Mouse (Mus musculus): ENCODE data around the gene Pigh.

The Pigh gene

DNA sequence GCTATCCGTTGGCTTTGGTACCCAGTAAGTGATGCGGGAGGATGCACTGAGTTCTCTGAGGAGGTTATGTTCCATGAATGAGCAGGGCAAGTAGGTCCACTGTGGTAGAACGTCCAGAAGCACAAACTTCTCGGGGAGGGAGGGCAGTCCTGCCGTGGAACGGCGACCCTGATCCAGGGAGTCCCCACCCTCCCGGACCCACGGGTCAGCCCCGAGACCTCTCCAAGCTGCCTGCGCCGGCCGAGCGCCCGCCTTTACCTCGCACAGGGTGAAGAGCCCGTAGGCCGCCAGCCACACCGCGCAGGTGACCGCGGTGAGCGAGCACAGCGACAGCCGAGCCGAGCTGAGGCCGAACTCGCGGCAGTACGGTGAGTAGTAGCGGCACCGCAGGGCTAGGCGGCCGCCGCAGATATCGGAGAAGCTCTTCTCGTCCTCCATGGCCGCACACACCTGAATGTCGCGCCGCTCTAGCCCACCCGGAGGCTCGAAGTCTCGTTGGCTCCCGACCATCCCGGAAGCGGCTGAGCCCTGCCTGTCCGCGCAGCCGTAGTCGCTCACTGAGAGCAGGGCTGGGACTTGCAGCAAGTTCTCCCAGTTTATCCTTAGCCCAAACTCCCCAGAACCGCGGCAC, at the start of gene Pigh:
Pigh (minus strand) TSS at position 470 of the 631 bp plus-strand sequence.
- peak; percentile 91 for DNase-seq

DNA sequence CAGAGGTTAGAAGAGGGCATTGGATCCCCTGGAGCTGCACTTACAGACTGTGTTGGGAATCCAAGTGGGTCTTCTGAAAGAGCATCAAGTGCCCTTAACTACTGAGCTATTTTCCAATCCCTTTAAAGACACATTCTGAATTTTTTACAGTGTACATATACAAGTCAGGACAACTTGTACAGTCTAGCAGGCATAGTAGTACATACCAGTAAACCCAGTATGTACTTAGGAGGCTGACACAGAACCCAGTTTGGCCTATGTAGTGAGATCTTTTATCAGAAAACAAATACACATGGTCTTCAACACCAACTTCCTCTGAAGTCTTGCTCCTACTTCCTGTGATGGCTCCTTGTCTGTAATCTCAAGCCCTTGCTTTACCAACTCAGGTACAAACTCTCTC, 49.5 kb upstream of the Pigh start:
- peak; percentile 23 for DNase-seq

DNA sequence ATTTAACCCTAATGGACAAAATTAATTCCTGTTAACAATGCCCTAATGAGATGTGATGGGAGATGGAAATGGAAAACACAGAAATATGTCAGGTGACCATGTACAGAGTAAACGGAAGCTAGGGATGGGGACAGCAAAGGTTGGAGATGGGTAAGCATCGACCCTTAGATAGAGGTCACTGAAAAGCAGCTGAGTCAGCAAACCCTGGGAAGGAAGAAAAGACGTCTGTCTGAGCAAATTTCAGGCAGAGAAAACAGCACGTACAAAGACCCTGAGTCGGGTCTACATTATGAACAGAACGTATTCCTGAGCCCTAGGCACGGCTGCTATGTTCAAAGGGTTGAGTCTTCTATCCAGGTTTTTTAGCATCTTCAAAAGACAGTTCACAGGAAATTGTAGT, 47.5 kb upstream of the Pigh start:
- no peak for DNase-seq

DNA sequence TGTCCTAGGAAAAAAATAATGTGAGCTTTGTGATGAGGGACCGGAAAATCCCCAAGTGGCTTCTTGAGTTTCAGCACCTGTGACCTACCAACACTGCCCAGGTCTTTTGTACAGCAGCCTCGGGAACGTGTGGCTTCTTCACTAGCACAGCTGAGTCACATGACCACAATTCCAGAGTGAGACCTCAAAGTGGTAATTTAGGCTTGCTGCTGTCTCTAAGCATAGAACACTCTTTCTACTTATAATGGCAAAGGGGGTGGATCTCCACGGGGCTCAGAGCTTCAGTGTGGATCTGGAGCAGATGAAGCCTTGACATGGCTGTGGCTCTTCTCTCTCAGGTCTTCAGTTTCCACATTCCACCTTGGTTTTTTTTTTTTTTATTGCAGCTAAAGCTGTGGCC, 45.7 kb upstream of the Pigh start:
- no peak for DNase-seq

DNA sequence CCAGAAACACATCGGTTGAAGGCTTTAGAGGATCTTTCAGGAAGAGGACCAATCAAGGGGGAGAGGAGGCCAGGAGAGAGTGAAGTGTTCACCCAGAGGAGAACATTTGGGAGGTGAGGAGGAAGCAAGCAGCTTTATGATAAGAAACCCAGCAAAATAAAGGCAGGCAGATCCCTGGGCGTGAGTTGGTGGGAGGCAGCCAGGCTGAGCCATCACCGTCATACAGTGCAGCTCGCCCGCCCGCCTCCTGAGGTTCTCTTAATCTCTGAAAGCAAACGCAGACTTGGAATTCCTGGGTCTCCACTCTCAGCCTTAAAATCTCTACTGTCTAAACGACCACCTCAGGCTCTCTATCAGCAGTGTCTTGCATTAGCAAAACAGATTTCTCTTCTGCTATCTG, 45.2 kb upstream of the Pigh start:
- DNase-seq: no peak

DNA sequence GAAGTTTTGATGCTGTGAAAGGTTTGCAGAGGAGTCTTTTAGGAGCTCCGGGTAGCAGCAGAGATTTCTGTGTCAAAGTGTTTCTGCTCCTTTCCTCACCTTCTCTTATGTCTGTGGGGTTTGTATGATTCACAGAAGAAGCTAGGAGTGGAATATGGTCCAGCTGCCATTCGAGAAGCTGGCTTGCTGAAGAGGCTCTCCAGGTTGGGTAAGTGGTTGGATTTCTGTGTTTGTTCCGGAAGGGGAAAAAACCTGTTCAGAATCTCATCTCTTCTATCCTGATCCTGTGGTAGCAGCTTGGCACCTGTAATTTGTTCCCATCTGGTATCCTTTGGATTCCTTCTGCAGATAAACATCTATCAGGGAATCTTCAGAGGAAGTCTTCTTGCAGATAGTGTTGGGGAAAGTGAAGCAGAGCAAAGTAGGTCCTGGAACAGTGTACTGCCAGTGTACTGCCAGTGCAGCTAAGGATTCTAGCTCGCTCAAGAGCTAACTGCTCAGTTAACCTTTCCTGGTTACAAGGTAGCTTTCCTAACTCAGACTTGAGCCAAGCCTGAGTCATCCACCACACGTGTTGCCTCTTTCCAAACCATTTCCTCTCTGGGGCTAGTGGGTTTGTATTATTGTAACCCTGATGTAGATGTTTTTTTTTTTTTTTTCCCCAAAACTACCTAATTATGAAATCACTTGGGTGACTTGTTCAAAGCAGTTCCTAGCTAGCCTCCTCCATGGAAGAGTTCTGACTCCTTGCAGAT, 42.4 kb upstream of the Pigh start:
- peak; percentile 52 for DNase-seq

DNA sequence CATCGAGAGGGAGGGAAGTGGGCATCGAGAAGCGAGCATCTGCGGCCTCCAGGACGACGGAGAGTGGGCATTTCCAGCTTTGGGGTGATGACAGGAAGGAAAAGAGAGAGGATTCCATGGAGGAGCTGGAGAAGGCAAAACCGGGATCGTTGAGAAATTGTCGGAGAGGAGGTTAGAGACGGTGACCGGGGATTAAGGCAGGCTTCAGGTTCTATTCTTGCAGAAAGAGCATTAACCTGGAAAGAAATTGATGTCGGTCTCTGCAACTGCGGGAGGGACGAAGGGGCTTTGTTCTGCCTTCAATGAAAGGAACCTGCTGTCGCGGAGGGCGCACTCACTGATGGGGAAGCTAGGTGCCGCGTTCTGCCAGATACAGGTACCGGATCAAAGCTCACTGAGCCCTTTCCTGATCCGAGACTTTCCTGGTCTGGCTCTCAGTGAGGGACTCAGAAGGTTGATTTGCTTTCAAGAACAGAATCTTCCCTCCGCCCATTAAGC, 41.8 kb upstream of the Pigh start:
- DNase-seq: no peak

DNA sequence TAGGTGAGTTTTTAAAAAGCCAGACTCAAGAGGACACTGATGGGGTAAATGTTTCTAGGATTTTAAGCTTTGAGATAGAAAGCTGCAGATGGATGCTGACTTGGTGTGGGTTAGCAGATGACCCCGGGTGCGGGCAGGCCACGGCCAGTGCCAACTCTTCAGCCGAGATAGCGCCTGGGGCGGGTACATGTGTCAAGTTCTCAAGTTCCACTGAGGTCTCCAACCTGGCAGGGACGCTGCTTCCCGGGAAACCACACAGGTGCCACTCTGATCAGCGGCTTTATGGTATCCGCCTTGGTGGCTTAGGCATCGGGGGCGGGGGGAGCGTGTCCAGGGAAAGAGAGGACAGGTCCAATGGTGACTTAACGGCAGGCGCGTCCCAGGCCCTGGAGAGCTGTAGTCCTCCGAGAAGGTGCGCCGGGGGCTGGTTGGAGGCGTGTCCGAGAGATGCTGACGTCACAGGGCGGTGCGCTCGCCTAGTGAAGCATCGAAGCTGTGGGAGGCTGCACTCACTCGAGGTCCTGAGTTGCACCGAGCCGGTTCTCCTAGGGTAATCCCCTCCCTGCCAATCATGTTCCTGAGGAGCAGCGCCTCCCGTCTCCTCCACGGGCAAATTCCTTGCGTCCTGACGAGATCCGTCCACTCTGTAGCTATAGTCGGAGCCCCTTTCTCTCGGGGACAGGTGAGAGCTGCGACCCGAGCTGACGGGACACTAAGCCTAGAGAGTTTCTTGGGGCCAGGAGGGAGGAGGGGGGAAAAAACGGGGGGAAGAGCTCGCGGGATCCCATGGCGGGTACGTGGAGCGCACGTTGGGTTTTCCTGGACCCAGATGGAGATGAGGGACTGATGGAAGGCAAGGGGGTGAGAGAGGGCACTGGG, 41.1 kb upstream of the Pigh start, which contains the start of gene Arg2:
Arg2 (plus strand) TSS at position 479 of the 879 bp plus-strand sequence.
- DNase-seq: peak; percentile 92

DNA sequence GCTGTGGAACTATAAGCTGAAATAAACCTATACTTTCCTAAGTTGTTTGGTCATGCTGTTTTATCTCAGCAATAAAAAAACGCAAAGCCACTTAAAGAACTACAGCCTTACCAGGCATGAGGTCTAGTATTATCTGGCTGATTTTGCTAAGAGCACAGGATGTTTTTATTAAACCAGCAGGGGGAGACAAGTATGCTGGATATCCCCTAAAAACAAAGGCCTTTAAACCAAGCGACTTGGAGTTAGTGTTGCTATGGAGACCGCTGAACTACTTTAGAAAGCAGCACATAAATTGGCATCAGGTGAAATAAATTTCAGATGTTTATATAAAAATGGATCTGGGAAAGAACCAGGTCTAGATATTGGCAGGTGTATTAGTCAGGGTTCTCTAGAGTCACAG, 33.4 kb upstream of the Pigh start:
- peak; percentile 32 for DNase-seq

DNA sequence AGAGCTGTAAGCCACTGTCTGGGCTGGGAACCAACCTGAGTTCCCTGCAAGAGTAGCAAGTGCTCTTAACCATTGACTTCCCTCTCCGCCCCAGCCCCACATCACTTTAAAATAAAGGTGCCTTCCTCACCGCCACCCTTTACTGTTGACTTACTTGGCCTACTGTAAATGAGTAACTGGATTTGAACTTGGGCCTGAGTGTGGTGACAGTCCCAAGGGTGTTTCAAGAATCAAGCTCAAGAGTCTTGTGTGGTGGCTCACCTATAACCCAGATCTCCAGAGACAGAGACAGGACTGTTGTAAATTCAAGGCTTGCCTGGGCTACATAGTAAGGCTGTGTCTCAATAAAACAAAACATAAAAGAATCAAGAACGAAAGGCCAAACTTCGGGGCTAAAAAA, 29.5 kb upstream of the Pigh start:
- no peak for DNase-seq

DNA sequence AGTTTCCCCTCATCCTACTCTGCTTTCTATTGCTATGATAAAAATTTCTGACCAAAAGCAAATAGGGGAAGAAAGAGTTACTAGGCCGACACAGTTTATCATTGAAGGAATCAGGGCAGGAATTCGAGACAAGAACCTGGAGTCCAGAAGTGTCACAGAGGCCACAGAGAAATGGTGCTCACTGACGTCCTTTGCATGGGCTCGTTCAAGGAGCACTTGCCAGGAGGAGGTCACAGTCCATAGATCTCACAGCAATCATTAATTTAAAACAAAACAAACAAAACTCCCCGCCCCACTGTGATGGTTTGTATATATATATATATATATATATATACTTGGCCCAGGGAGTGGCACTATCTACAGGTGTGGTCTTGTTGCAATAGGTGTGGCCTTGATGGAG, 15.9 kb upstream of the Pigh start:
- no peak for DNase-seq

DNA sequence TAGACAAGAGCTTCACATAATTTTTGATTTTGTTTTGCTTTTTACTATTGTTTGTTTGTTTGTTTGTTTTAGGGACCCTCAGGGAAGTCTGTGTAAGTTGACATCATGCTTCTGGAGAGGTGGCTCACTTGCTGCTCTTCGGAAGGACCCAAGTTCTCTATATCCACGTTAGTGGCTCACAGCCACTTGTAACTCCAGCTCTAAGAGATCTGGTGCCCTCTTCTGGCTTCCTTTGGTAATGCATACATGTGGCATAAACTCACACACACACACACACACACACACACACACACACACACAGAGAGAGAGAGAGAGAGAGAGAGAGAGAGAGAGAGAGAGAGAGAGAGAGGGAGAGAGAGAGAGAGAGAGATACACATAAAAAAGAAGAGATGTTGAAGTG, 15.1 kb upstream of the Pigh start:
- peak; percentile 37 for DNase-seq

DNA sequence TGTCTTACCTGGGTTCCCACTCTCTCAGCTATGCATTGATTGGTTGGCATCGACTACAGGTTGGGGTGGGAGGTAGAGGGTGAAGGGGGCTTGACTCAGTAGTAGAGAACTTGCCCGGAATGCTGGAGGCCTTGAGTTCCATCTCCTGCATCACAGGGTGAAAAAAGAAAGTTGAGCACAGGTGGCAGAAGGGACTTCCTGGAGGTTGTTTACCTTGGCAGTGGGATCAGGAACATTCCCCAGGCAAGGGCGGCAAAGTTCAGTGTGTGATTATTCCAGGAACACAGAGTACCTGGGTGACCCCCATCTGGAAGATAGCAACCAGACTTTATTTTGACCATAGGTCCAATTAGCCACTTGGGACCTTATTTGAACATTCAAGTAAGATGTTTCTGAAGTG, 14.3 kb upstream of the Pigh start:
- DNase-seq: peak; percentile 83

DNA sequence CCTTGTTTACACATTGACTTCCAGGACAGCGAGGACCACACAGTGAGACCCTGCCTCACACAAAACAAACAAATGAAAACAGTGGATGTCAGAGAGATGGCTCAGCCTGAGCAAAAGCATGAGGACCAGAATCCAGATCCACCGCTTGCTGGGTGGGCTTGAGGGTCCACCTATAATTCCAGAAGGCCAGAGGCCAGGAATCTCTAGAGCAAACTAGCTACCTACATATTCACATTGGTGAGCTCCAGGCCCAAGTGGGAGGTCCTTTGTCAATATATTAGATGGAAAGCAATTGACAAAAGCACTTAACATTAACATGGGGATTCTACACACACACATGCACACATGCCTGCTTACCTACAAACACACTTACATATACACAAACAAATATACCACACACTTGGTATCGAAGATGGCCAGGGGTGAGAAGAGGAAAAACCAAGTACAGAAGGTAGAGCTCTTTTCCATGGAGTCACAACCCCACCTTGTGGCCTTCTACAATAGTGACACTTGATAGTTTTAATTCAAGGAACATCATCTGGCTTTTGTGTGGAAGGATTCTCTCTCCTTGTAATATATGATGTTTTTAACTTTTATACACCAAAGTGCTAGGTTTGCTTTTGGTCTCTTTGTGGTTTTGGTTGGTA, 7.8 kb upstream of the Pigh start:
- peak; percentile 53 for DNase-seq

DNA sequence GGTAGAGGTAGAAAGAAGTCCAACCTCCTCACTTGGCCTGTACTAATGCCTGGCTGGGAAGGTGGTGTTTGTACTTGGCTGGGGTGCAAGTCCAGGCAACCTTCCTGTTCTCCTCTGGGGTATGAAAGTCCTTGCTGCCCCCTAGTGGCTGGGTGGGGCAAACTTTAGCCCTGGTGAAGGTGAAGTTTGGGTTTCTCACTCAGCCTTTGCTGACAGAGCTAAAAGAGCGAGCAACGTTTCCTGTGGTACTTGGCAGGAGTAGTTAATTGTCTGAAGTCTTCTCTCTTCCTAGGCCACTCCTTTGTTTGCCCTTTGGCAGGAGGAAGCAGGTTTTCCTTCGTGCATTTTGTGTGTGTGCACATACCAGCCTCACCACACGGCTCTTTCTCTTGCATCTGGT, 3.1 kb upstream of the Pigh start:
- peak; percentile 87 for DNase-seq

DNA sequence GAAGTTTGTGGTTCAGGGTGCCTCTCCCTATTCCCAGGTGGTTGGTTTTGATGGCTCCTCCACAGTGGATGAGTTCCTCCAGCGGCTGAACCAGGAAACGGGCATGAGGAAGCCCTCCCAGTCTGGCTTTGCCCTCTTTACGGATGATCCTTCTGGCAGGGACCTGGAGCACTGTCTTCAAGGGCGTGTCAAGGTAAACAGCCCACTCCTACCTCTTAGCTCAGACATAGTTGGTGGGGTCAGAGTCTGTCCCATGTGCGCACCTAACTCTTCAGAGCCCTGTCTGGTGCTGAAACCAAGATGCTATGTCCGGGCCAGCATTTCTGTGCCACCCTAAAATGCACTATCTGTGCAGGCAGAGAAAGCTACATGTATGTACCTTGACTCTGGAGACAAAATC, 16.1 kb downstream of the Pigh start:
- DNase-seq: no peak

DNA sequence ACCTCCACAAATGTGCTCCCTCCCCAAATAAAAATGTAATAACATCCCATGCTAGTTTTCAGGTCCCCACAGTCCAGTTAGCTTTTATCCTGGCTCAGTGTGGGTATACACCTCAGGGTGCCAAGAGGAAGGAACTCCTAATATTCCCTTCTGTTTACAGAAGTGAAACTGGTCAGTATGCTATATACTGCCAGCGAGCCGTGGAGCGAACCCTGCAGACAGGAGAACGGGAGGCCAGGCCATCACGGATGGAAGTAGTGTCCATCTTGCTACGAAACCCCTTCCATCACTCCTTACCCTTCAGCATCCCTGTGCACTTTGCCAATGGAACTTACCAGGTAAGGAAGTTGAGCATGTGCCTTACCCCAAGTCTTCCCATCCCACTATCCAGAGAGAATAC, 16.9 kb downstream of the Pigh start:
- no peak for DNase-seq

DNA sequence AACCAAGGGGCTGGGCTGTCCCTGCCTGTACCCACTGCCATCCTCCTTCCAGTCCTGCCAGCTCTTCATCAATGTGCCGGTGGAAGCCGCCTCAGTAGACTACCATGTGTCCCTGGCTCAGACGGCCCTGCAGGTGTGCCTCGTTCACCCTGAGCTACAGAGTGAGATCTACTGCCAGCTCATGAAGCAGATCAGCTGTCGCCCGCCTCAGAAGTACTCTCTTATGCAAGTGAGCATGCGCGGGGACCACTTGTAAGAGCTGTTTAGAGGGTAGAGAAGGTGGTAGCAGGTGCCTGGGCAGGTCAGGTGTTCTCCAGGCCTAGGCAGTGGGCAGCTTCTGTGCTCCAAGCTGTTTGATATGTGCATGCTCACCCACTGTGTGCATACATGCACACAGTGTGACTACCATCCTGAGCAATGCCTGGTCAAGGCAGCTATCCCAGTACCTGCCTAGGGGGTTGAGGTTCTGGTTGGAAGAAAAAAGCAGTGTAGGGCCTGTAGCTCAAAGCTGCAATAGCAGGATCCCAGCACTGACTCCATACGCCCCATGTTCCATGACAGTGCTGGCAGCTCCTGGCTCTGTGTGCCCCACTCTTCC, 18.6 kb downstream of the Pigh start:
- DNase-seq: no peak

DNA sequence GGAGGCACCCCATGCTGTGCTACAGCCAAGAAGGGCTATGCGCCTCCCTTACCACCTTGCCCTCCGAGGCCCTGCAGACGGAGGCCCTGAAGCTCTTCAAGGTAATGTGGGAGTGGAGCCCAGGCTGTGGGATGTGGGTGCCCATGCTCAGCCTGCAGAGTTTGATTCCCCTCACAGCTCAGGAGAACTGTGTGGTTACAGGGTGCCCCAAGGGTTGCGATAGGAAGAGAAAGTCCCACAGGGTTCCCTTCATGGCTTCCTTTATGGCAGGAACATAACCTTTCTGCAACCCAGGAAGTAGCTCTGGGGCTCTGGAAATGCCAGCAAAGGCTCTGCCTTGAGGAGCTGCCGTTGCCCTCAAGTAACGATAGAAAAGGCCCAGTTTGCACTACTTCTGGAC, 19.5 kb downstream of the Pigh start:
- DNase-seq: no peak

DNA sequence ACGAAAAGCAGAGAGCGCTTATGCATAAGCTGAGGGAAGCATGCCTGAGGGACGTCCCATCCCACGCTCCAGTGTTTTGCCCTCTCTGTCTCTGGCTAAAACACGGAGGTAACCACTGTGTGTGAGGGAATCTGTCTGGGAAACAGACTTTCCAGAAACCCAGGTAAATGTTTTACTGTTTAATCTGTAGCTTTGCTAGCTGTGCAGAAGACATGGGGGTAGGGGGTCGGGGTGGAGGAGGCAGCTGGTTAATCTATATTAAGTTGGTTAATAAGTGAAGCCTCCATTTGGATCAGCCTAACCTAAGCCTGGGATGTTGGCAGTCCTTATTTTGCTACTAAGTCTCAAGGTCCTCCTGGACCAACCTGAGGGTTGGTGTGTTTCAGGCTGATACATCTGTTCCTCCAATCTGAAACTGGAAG, 20.3 kb downstream of the Pigh start:
- DNase-seq: no peak

DNA sequence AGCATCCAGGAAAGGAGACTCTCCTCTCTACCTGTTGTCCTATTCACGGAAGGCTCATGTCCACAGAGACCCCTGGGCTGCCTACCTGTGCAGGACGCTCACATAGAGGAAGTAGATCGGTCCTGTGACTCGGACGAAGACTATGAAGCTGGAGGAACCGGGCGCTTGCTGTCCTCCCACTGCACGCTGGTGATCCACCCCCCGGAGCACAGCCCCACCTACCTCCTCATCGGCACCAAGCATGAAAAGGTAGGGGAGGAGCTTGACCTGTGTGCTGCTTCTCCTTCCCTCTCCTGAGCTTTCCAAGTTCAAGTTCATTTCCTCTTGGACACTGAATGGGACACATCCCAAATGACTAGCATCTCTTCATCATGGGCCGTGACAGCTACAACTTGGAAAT, 21.1 kb downstream of the Pigh start:
- DNase-seq: no peak

DNA sequence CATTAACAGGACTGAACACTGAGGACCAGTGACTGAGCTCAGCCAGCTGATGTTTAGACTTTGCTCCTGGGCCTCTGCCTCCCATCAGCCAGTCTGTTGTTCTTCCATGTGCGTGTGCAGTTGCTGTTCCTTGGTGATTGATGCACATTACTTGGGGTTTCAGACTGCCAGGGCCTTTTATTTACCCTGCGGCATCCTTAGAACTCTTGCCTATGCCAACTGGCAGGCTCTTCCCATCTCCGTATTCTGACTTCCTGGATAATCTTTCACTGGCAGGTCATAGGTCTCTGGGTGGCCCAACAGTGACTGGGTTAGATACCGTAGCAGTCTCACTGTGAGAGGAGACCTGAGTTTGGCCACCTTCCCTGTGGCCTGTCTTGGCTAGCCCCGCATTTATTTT, 21.9 kb downstream of the Pigh start:
- DNase-seq: no peak

DNA sequence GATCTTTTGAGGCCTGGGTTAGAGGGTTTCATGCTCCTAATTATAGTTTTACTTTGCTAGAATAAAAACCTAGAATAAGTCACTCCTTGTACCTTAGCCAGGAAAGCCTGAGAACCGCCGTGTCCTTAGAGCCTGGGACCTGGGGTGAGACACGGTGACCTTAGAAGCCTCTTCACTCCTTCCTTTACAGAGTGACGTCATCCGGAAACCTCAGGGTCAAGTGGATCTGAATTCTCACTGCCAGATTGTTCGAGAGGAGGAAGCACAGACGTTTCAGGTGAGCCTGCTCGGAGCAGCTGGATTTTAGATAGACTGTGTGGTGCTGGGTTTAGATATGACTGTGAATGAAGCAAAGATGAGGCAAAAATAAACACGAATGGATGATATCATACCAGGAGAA, 23.0 kb downstream of the Pigh start:
- DNase-seq: peak; percentile 52
